Mouse (Mus musculus): Measurements from ENCODE around the gene Gm44965.

- TF ChIP-seq CTCF (IDR thresholded peaks at IDR 0.05; ENCODE audit: low read depth): no peak
- no peak for TF ChIP-seq EP300 (IDR thresholded peaks at IDR 0.05; ENCODE audit: low read depth)
Observed at GRCm38 (mm10) chr6:48569065-48569807, 24.5 kb upstream of the Gm44965 start.
